Comparison of ENCODE assay signal across 28 mouse cellular contexts in the genomic region with DNA sequence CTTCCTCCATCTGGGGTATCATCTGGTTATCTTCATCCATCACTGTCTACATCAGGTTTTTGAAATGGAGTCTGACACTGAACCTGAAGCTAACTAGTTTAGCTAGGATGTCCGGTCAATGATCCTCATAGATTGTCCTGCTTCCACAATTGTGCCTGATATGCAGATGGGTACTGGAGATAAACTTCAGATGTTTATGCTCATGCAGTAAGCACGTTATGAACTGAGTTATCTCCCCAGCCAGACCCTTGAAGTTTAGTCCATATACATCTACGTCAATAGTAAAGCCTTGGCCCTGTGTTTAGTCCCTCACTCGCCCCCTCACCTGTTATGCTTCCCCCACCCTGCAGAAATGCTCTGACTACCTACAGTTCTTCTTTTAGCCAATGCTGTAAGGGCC.
"Had no signal": no experiment of that assay in that cellular context is flagged by ENCODE, and none has a peak within 500 bp of the region (broad histone marks: within the 10 kb centered on the region; RNA-seq: fewer than 3 reads in every experiment).

No protein-coding gene starts in this region.

- H3K36me3 ChIP-seq: limb, embryonic 10.5 days; limb, embryonic 12.5 days; limb, embryonic 13.5 days; limb, embryonic 15.5 days; liver, embryonic 12.5 days; liver, embryonic 13.5 days; liver, embryonic 15.5 days; lung, embryonic 15.5 days; midbrain, embryonic 10.5 days; midbrain, embryonic 12.5 days; midbrain, embryonic 13.5 days; midbrain, embryonic 15.5 days; neural tube, embryonic 12.5 days had no signal

- ATAC-seq: liver, embryonic 12.5 days; liver, postnatal 0 days; lung, postnatal 0 days; midbrain, embryonic 13.5 days; midbrain, embryonic 15.5 days; midbrain, embryonic 16.5 days had no signal

- DNase-seq: left cerebral cortex, postnatal 4 days; liver; liver, embryonic 13.5 days; liver, postnatal 0 days; lung, adult 18-20 months; lung, adult 2 months; lung, embryonic 14.5 days; lung, postnatal 10 days; lung, postnatal 14 days; lung, postnatal 36 days; lung, postnatal 4 days; midbrain, embryonic 14.5 days had no signal

- H3K9me3 ChIP-seq: limb, embryonic 10.5 days; limb, embryonic 12.5 days; limb, embryonic 13.5 days; limb, embryonic 15.5 days; liver, embryonic 12.5 days; liver, embryonic 13.5 days; liver, embryonic 15.5 days; lung, embryonic 15.5 days; megakaryocyte, embryonic 14.5 days; midbrain, embryonic 10.5 days; midbrain, embryonic 12.5 days; midbrain, embryonic 13.5 days; midbrain, embryonic 15.5 days; neural tube, embryonic 12.5 days had no signal

- H3K4me3 ChIP-seq: limb, embryonic 10.5 days; limb, embryonic 12.5 days; limb, embryonic 13.5 days; limb, embryonic 15.5 days; liver, embryonic 12.5 days; liver, embryonic 13.5 days; liver, embryonic 15.5 days; lung, embryonic 15.5 days; megakaryocyte, embryonic 14.5 days; midbrain, embryonic 10.5 days; midbrain, embryonic 12.5 days; midbrain, embryonic 13.5 days; midbrain, embryonic 15.5 days; myocyte; neural tube, embryonic 12.5 days had no signal

- H3K27me3 ChIP-seq: limb, embryonic 12.5 days; limb, embryonic 13.5 days; limb, embryonic 15.5 days; liver, embryonic 12.5 days; liver, embryonic 13.5 days; liver, embryonic 15.5 days; lung, embryonic 15.5 days; megakaryocyte, embryonic 14.5 days; midbrain, embryonic 12.5 days; midbrain, embryonic 13.5 days; midbrain, embryonic 15.5 days; neural tube, embryonic 12.5 days had no signal

- H3K4me1 ChIP-seq: limb, embryonic 10.5 days; limb, embryonic 12.5 days; limb, embryonic 15.5 days; liver, embryonic 12.5 days; liver, embryonic 13.5 days; liver, embryonic 15.5 days; lung, embryonic 15.5 days; megakaryocyte, embryonic 14.5 days; midbrain, embryonic 10.5 days; midbrain, embryonic 12.5 days; midbrain, embryonic 13.5 days; midbrain, embryonic 15.5 days; neural tube, embryonic 12.5 days had no signal
